Mouse (Mus musculus) heart, embryonic 13.5 days (tissue): ENCODE results near the gene Sgo2b. TPM values are rescaled to one million over a fixed set of nuclear protein-coding genes. Genes with fewer than 3 reads are reported as not detected.

Experiments used
- ATAC-seq: fragments of 200-750 bp; cut with Nextera tagmentation; 2 replicates; pipeline ENCODE4 v1.8.0; 2017; ENCODE audit warnings: moderate TSS enrichment; ENCODE audit not compliant: insufficient number of reproducible peaks, low FRiP score, low TSS enrichment; ENCODE audit errors: extremely low read depth
- H3K27ac ChIP-seq: fragments of 300-500 bp; sonication (generic); replicated peaks from 2 replicates; pipeline ENCODE4 v1.5.1; 2015; ENCODE audit warnings: moderate library complexity, mild to moderate bottlenecking, inconsistent platforms
- H3K27me3 ChIP-seq: fragments of 300-500 bp; sonication (generic); replicated peaks from 2 replicates; pipeline ENCODE4 v1.6.1; 2015; ENCODE audit warnings: mild to moderate bottlenecking, inconsistent platforms
- H3K36me3 ChIP-seq: fragments of 300-500 bp; sonication (generic); 2 replicates; pipeline ENCODE4 v1.6.1; 2015; ENCODE audit warnings: mild to moderate bottlenecking, inconsistent platforms
- H3K4me1 ChIP-seq: fragments of 300-500 bp; sonication (generic); 2 replicates; pipeline ENCODE4 v1.6.1; 2015; ENCODE audit warnings: inconsistent platforms
- H3K4me2 ChIP-seq: fragments of 300-500 bp; sonication (generic); 2 replicates; pipeline ENCODE4 v1.6.1; 2015; ENCODE audit warnings: inconsistent platforms, mild to moderate bottlenecking, moderate library complexity
- H3K4me3 ChIP-seq: fragments of 300-500 bp; sonication (generic); 2 replicates; pipeline ENCODE4 v1.5.1; 2015; ENCODE audit warnings: moderate library complexity, mild to moderate bottlenecking, inconsistent platforms
- H3K9ac ChIP-seq: fragments of 300-500 bp; sonication (generic); 2 replicates; pipeline ENCODE4 v1.6.1; 2015; ENCODE audit warnings: inconsistent platforms, mild to moderate bottlenecking, moderate library complexity
- H3K9me3 ChIP-seq: fragments of 300-500 bp; sonication (generic); 2 replicates; pipeline ENCODE4 v1.6.1; 2016; ENCODE audit warnings: inconsistent platforms
- WGBS: fragments of 180-500 bp; shearing (Covaris S2); methylation state at CpG from one replicate; pipeline ENCODE4 v1.1.7; 2015; ENCODE audit warnings: mixed read lengths; 5-methylcytosine and 5-hydroxymethylcytosine counted together
- polyA plus RNA-seq: library from polyadenylated mRNA; unstranded; fragments of >200 nt; fragmentation: Nextera tagmentation; extraction: Ambion mirVana; gene quantifications from 2 replicates; pipeline ENCODE4 v1.2.1, GENCODE M21; 2015

The Sgo2b gene
- polyA plus RNA-seq, 1 experiment from 2014 or later = not detected

- H3K27ac ChIP-seq = no peak overlapping the region
- H3K4me3 ChIP-seq = no peak overlapping the region
- no peaks in the 10 kb centered on the region for H3K27me3 ChIP-seq
- no peaks in the 10 kb centered on the region for H3K36me3 ChIP-seq
- H3K4me1 ChIP-seq = no peaks in the 10 kb centered on the region
- ATAC-seq = no peak
- WGBS = 81% methylated on average over 7 of the region's 7 CpGs
- no peak overlapping the region for H3K9ac ChIP-seq
- H3K9me3 ChIP-seq = no peaks in the 10 kb centered on the region
- H3K4me2 ChIP-seq = no peak overlapping the region; the same call in 1 of the 2 replicates
Measured at GRCm38 (mm10) chr8:63876949-63877348, 75.1 kb downstream of the Sgo2b start.
